Mouse (Mus musculus): ENCODE results near the gene Ogg1.

DNA sequence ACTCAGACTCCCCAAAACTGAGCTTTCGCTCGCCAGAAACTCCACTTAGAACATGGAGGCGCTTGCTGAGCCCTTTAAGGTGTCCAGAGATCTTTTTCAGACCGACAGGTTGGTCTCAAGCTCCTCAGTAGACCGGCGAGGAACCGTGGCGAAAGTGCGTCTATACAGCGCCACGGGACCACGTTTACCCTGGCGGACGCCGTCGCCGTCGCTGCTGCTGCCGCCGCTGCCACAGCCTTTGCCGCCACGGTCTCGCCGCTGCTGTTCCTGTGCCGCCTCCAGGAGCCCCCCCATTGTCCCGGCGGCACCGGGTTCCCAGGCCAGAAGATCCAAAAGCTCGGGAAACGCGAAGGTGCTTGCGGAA lies 19.8 kb upstream of the Ogg1 start, which contains the start of gene Brpf1:
- no peak for TF ChIP-seq CTCF (IDR thresholded peaks at IDR 0.05; ENCODE audit: control insufficient read depth, insufficient read depth, insufficient replicate concordance, low read depth, low read length)
- TF ChIP-seq POLR2A (IDR thresholded peaks at IDR 0.05; ENCODE audit: control insufficient read depth, low read depth, low read length) = peak; percentile 57
